Mouse (Mus musculus): ENCODE data around the gene Chkb.
"Not testable (repeated sequence)": the region's sequence is repeated elsewhere in the genome, so short reads cannot be mapped to it uniquely, and the experiment has no call there.

DNA sequence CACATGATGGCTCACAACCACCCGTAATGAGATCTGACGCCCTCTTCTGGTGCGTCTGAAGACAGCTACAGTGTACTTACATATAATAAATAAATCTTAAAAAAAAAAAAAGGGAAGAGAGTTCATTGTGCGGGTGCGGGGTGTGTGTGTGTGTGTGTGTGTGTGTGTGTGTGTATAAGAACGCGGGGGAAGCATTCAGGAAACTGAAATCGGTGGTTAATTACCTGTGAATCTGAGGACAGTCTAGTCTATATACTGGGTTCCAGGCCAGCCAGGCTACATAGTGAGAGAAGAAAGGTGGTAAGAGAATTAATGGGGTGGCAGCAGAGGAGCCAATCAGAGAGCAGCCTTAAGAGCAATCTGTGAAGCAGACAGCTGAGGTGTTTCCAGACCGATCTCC, 1.1 kb upstream of the Chkb start:
- not testable (repeated sequence) for TF ChIP-seq EP300, CTCF (IDR thresholded peaks at IDR 0.05; ENCODE audit: low read depth)

Data from liver, postnatal 0 days (tissue).